Mouse (Mus musculus) G1E (cell line): ENCODE data around the gene Tmem184a.

Experiments
- CTCF ChIP-seq: IDR thresholded peaks from 2 replicates; pipeline ENCODE4 v1.5.1; 2012; ENCODE audit warnings: low read depth, low read length, inconsistent platforms, mixed read lengths
- GATA1 ChIP-seq: IDR thresholded peaks from 2 replicates; pipeline ENCODE4 v1.6.1; 2012; ENCODE audit warnings: borderline replicate concordance, low read length, inconsistent platforms, mixed read lengths
- POLR2AphosphoS5 ChIP-seq: IDR thresholded peaks from 2 replicates; pipeline ENCODE4 v1.6.1; 2012; ENCODE audit warnings: low read depth, low read length, inconsistent platforms; ENCODE audit not compliant: insufficient replicate concordance
- TAL1 ChIP-seq: conservative IDR thresholded peaks from 2 replicates; pipeline ENCODE4 v1.6.1; 2012; ENCODE audit warnings: low read depth, low read length, inconsistent platforms, mixed read lengths

DNA sequence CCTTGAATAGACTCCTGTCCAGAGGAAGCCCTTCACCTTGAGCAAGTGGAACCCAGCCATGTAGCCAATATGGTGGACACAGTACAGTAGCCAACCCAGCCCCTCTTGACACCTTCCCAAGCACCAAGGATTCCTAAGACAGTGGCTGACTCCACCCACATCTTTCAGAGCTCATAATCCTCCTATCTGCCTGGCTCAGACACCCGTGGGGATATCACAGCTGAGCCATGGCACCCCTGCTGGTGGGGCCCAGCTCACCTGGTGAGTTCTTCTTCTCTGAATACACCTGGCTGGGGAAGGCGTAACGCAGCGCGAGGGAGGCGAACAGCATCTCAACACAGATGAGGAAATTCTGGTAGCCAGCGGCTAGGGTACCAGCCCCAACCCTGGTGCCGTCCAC, 13.8 kb downstream of the Tmem184a start:
- no peak for TF ChIP-seq CTCF
- TF ChIP-seq GATA1 = no peak
- no peak for TF ChIP-seq TAL1
- TF ChIP-seq POLR2AphosphoS5 = no peak
